Mouse (Mus musculus) embryonic facial prominence, embryonic 10.5 days (tissue): ENCODE measurements around the gene Acot6. TPM values are rescaled to one million over a fixed set of nuclear protein-coding genes. Genes with fewer than 3 reads are reported as not detected.

ENCODE experiments used
- DNase-seq: peaks from one replicate; pipeline ENCODE4 v3.0.0-alpha.2; 2017; ENCODE audit warnings: low spot score
- H3K27ac ChIP-seq: fragments of 300-500 bp; sonication (generic); replicated peaks from 2 replicates; pipeline ENCODE4 v1.5.1; 2016; ENCODE audit warnings: mild to moderate bottlenecking
- H3K27me3 ChIP-seq: fragments of 300-500 bp; sonication (generic); replicated peaks from 2 replicates; pipeline ENCODE4 v1.6.1; 2016; ENCODE audit warnings: low read depth, mild to moderate bottlenecking; ENCODE audit not compliant: poor library complexity, severe bottlenecking
- H3K36me3 ChIP-seq: fragments of 300-500 bp; sonication (generic); replicated peaks from 2 replicates; pipeline ENCODE4 v1.6.1; 2016; ENCODE audit warnings: mild to moderate bottlenecking, moderate library complexity
- H3K4me1 ChIP-seq: fragments of 300-500 bp; sonication (generic); 2 replicates; pipeline ENCODE4 v1.6.1; 2016
- H3K4me3 ChIP-seq: fragments of 300-500 bp; sonication (generic); 2 replicates; pipeline ENCODE4 v1.5.1; 2016; ENCODE audit warnings: mild to moderate bottlenecking, moderate library complexity
- H3K9me3 ChIP-seq: fragments of 300-500 bp; sonication (generic); 2 replicates; pipeline ENCODE4 v1.6.1; 2016; ENCODE audit warnings: mild to moderate bottlenecking
- WGBS: fragments of 180-500 bp; shearing (Covaris S2); methylation state at CpG from one replicate; pipeline ENCODE4 v1.1.7; 2016; 5-methylcytosine and 5-hydroxymethylcytosine counted together
- polyA plus RNA-seq: library from polyadenylated mRNA; unstranded; fragments of >200 nt; fragmentation: Nextera tagmentation; extraction: Ambion mirVana; gene quantifications from 2 replicates; pipeline ENCODE4 v1.2.1, GENCODE M21; 2016

Acot6 gene
- polyA plus RNA-seq, 1 experiment from 2014 or later = 0.81 TPM

DNA sequence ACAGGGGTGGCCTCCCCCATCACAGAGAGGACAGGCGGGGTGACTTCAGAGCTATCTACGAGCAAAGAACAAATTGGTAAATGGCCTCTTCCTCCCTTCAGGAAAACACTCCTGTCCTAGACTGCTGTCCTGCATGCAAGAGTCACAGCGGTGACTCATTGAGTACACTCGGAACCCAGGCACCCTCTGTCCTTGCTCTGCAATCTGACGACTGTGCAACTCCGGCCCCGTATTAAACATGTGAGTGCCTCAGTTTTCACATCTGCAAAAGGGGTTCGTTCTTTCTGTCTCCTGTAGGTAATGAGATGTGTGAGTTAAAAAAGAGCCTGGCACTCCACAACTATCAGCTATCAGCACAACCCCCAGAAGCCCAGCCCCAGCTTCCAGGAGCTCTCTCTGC is 60.0 kb downstream of the Acot6 start:
- H3K36me3 ChIP-seq = peaks cover 96% of the 10 kb centered on the region

More for the DNA sequence above, 60.0 kb downstream of the Acot6 start:
- 97% methylated on average over 8 of the region's 8 CpGs for WGBS
- H3K27ac ChIP-seq = no peak overlapping the region
- H3K4me1 ChIP-seq = peaks cover 8% of the 10 kb centered on the region
- no peaks in the 10 kb centered on the region for H3K27me3 ChIP-seq
- DNase-seq = no peak
- no peaks in the 10 kb centered on the region for H3K9me3 ChIP-seq
- H3K4me3 ChIP-seq = no peak overlapping the region

Other genes with a start within 250 kb of the Acot6 start
- gene Numb, start 178.7 kb upstream of the Acot6 start, polyA plus RNA-seq = 39.3 and 41.9 TPM in 2 replicates
- 15.9 and 16.8 TPM in 2 replicates for gene Riox1, start 150.0 kb upstream of the Acot6 start, polyA plus RNA-seq
- not detected in 2 replicates for gene Heatr4, start 115.8 kb upstream of the Acot6 start, polyA plus RNA-seq
- 18.9 and 19.1 TPM in 2 replicates for gene Acot2, start 112.8 kb upstream of the Acot6 start, polyA plus RNA-seq
- gene Acot1, start 91.2 kb upstream of the Acot6 start, polyA plus RNA-seq = 21.5 and 29.6 TPM in 2 replicates
- gene Acot4, start 62.3 kb upstream of the Acot6 start, polyA plus RNA-seq = 0.16 and 0.39 TPM in 2 replicates
- gene Gm49366, start 61.7 kb upstream of the Acot6 start, polyA plus RNA-seq = not detected in 2 replicates
- 0.23 and 0.25 TPM in 2 replicates for gene Acot3, start 48.5 kb upstream of the Acot6 start, polyA plus RNA-seq
- not detected in 2 replicates for gene Acot5, start 31.3 kb upstream of the Acot6 start, polyA plus RNA-seq
- 4.1 and 6.7 TPM in 2 replicates for gene Dnal1, start 13.7 kb downstream of the Acot6 start, polyA plus RNA-seq
- gene Pnma1, start 47.8 kb downstream of the Acot6 start, polyA plus RNA-seq = 1.3 and 1.6 TPM in 2 replicates
- 7.3 and 8.2 TPM in 2 replicates for gene Elmsan1, start 118.2 kb downstream of the Acot6 start, polyA plus RNA-seq
- 16.5 and 16.6 TPM in 2 replicates for gene Ptgr2, start 184.6 kb downstream of the Acot6 start, polyA plus RNA-seq
- 116 and 119 TPM in 2 replicates for gene Zfp410, start 216.2 kb downstream of the Acot6 start, polyA plus RNA-seq